Mouse (Mus musculus) liver, embryonic 15.5 days (tissue): Measurements from ENCODE around the gene Olfr204. TPM values are rescaled to one million over a fixed set of nuclear protein-coding genes. Genes with fewer than 3 reads are reported as not detected.
A peak's percentile ranks its signal among the peaks of the same experiment; 100 is the strongest.
"Not testable (repeated sequence)": the region's sequence is repeated elsewhere in the genome, so short reads cannot be mapped to it uniquely, and the experiment has no call there.

Experiments
- ATAC-seq: fragments of 200-750 bp; cut with Nextera tagmentation; 2 replicates; pipeline ENCODE4 v1.8.0; 2017; ENCODE audit warnings: moderate number of reproducible peaks, mild to moderate bottlenecking, moderate library complexity; ENCODE audit not compliant: insufficient read depth
- H3K27ac ChIP-seq: fragments of 300-500 bp; sonication (generic); replicated peaks from 2 replicates; pipeline ENCODE4 v1.5.1; 2015; ENCODE audit warnings: mild to moderate bottlenecking, inconsistent platforms
- H3K27me3 ChIP-seq: fragments of 300-500 bp; sonication (generic); 2 replicates; pipeline ENCODE4 v1.6.1; 2015; ENCODE audit warnings: mild to moderate bottlenecking, inconsistent platforms
- H3K36me3 ChIP-seq: fragments of 300-500 bp; sonication (generic); replicated peaks from 2 replicates; pipeline ENCODE4 v1.6.1; 2015; ENCODE audit warnings: moderate library complexity, mild to moderate bottlenecking, inconsistent platforms
- H3K4me1 ChIP-seq: fragments of 300-500 bp; sonication (generic); replicated peaks from 2 replicates; pipeline ENCODE4 v1.6.1; 2015; ENCODE audit warnings: inconsistent platforms
- H3K4me2 ChIP-seq: fragments of 300-500 bp; sonication (generic); 2 replicates; pipeline ENCODE4 v1.6.1; 2015; ENCODE audit warnings: moderate library complexity, mild to moderate bottlenecking, inconsistent platforms
- H3K4me3 ChIP-seq: fragments of 300-500 bp; sonication (generic); replicated peaks from 2 replicates; pipeline ENCODE4 v1.5.1; 2015; ENCODE audit warnings: mild to moderate bottlenecking, inconsistent platforms
- H3K9ac ChIP-seq: fragments of 300-500 bp; sonication (generic); 2 replicates; pipeline ENCODE4 v1.6.1; 2015; ENCODE audit warnings: moderate library complexity, mild to moderate bottlenecking, inconsistent platforms
- H3K9me3 ChIP-seq: fragments of 300-500 bp; sonication (generic); replicated peaks from 2 replicates; pipeline ENCODE4 v1.6.1; 2016; ENCODE audit warnings: inconsistent platforms
- WGBS: fragments of 180-500 bp; shearing (Covaris S2); methylation state at CpG from one replicate; pipeline ENCODE4 v1.1.7; 2015; ENCODE audit warnings: mixed read lengths; ENCODE audit not compliant: insufficient replicate concordance; 5-methylcytosine and 5-hydroxymethylcytosine counted together
- polyA plus RNA-seq: library from polyadenylated mRNA; unstranded; fragments of >200 nt; fragmentation: Nextera tagmentation; extraction: Ambion mirVana; gene quantifications from 2 replicates; pipeline ENCODE4 v1.2.1, GENCODE M21; 2015

Olfr204 gene
- polyA plus RNA-seq, result not detected in 2 replicates

- H3K27ac ChIP-seq, result no peak within 1 kb of the TSS
- H3K4me3 ChIP-seq, result no peak within 1 kb of the TSS
- H3K9me3 ChIP-seq, result no peaks in the 10 kb centered on the region
- no peak within 1 kb of the TSS for H3K9ac ChIP-seq
- H3K27me3 ChIP-seq, result no peaks in the 10 kb centered on the region
- H3K4me1 ChIP-seq, result no peaks in the 10 kb centered on the region
- ATAC-seq, result no peak
- H3K36me3 ChIP-seq, result no peaks in the 10 kb centered on the region
- no peak within 1 kb of the TSS for H3K4me2 ChIP-seq
Observed at GRCm38 (mm10) chr16:59318148-59318547, at the start of gene Olfr204. Gene Olfr204, minus strand, starts transcription at chr16:59318248.

GRCm38 (mm10) chr16:59363893-59364292 is 45.8 kb upstream of the Olfr204 start, which contains the start of gene Olfr209:
Gene Olfr209, minus strand, starts transcription at chr16:59363993.
- WGBS, result 41% methylated on average over 2 of the region's 2 CpGs
- H3K4me2 ChIP-seq, result no peak within 1 kb of the TSS
- no peaks in the 10 kb centered on the region for H3K27me3 ChIP-seq
- no peak within 1 kb of the TSS for H3K9ac ChIP-seq
- no peak for ATAC-seq
- no peak within 1 kb of the TSS for H3K4me3 ChIP-seq
- no peak within 1 kb of the TSS for H3K27ac ChIP-seq
- no peaks in the 10 kb centered on the region for H3K4me1 ChIP-seq
- H3K36me3 ChIP-seq, result no peaks in the 10 kb centered on the region
- no peaks in the 10 kb centered on the region for H3K9me3 ChIP-seq

GRCm38 (mm10) chr16:59349146-59349545 is 31.1 kb upstream of the Olfr204 start, which contains the start of gene Olfr206:
Gene Olfr206, minus strand, starts transcription at chr16:59349246.
- H3K9me3 ChIP-seq, result no peaks in the 10 kb centered on the region
- H3K36me3 ChIP-seq, result no peaks in the 10 kb centered on the region
- WGBS, result 69% methylated on average over 1 of the region's 1 CpGs
- ATAC-seq, result no peak
- H3K4me3 ChIP-seq, result no peak within 1 kb of the TSS
- H3K4me1 ChIP-seq, result no peaks in the 10 kb centered on the region
- no peaks in the 10 kb centered on the region for H3K27me3 ChIP-seq
- H3K4me2 ChIP-seq, result no peak within 1 kb of the TSS
- no peak within 1 kb of the TSS for H3K9ac ChIP-seq
- H3K27ac ChIP-seq, result no peak within 1 kb of the TSS

- 0 out of 2 replicates have a peak, but pooled peaks cover 2% of the 10 kb centered on the region for H3K9me3 ChIP-seq
- H3K4me2 ChIP-seq, result no peak within 1 kb of the TSS
- no peak within 1 kb of the TSS for H3K27ac ChIP-seq
- H3K9ac ChIP-seq, result no peak within 1 kb of the TSS
- H3K27me3 ChIP-seq, result no peaks in the 10 kb centered on the region
- no peaks in the 10 kb centered on the region for H3K36me3 ChIP-seq
- no peak for ATAC-seq
- H3K4me1 ChIP-seq, result no peaks in the 10 kb centered on the region
- H3K4me3 ChIP-seq, result no peak within 1 kb of the TSS
Observed at GRCm38 (mm10) chr16:59331038-59331437, 13.0 kb upstream of the Olfr204 start, which contains the start of gene Olfr205. Gene Olfr205, minus strand, starts transcription at chr16:59331138.

- ATAC-seq, H3K9me3 ChIP-seq, H3K4me2 ChIP-seq, H3K36me3 ChIP-seq, H3K9ac ChIP-seq, H3K27ac ChIP-seq, H3K27me3 ChIP-seq, H3K4me3 ChIP-seq, H3K4me1 ChIP-seq: not testable (repeated sequence)
- 30% methylated on average over 1 of the region's 1 CpGs for WGBS
Observed at GRCm38 (mm10) chr16:59323262-59323661, 5.2 kb upstream of the Olfr204 start.

GRCm38 (mm10) chr16:59298581-59298980 is 19.5 kb downstream of the Olfr204 start, which contains the start of gene Olfr203:
Gene Olfr203, plus strand, starts transcription at chr16:59298881.
- Histone ChIP-seq H3K27me3 (no peaks in the 10 kb centered on the region), H3K4me3 (no peak within 1 kb of the TSS), H3K36me3 (no peaks in the 10 kb centered on the region), H3K27ac (no peak within 1 kb of the TSS), H3K9me3 (no peaks in the 10 kb centered on the region), H3K9ac (no peak within 1 kb of the TSS), H3K4me2 (no peak within 1 kb of the TSS), H3K4me1 (no peaks in the 10 kb centered on the region)
- no peak for ATAC-seq
- 67% methylated on average over 2 of the region's 2 CpGs for WGBS

GRCm38 (mm10) chr16:59287576-59287975 is 30.5 kb downstream of the Olfr204 start:
- 41% methylated on average over 9 of the region's 9 CpGs for WGBS

DNA sequence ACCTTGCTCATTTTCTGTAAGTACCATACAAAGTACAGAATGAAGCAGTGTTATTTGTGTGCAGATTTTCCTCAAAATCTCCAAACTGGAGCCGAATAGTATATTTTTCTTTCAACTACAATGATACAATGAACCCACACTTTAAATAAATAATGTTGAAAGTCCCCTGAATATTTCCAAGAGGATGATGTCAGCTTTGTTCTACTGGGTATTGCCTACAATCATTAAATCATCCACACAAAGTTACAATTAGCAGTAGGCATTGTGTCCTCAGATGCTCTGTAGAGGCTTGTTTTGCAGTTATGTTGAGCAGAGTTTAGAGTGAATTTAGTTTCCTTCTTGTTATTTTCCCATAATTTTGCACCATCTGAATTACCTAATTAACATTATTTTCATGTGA is 31.4 kb downstream of the Olfr204 start, which contains the start of gene Olfr202:
Gene Olfr202, minus strand, starts transcription at position 101 of the 400 bp plus-strand sequence.
- Histone ChIP-seq H3K27ac (no peak within 1 kb of the TSS), H3K36me3 (no peaks in the 10 kb centered on the region), H3K4me2 (no peak within 1 kb of the TSS), H3K9ac (no peak within 1 kb of the TSS), H3K4me1 (no peaks in the 10 kb centered on the region), H3K9me3 (no peaks in the 10 kb centered on the region), H3K27me3 (no peaks in the 10 kb centered on the region), H3K4me3 (no peak within 1 kb of the TSS)
- WGBS, result 64% methylated on average over 1 of the region's 1 CpGs
- ATAC-seq, result no peak

More at GRCm38 (mm10) chr16:59287576-59287975, 30.5 kb downstream of the Olfr204 start:
- not testable (repeated sequence) for H3K27ac ChIP-seq, H3K4me3 ChIP-seq, H3K4me1 ChIP-seq, H3K36me3 ChIP-seq, H3K4me2 ChIP-seq, H3K9ac ChIP-seq, H3K9me3 ChIP-seq, H3K27me3 ChIP-seq, ATAC-seq

- no peaks in the 10 kb centered on the region for H3K4me1 ChIP-seq
- no peak overlapping the region for H3K4me3 ChIP-seq
- 44% methylated on average over 1 of the region's 1 CpGs for WGBS
- H3K27ac ChIP-seq, result no peak overlapping the region
- no peak overlapping the region for H3K4me2 ChIP-seq
- H3K27me3 ChIP-seq, result no peaks in the 10 kb centered on the region
- ATAC-seq, result no peak
- 0 out of 2 replicates have a peak, but pooled peaks cover 3% of the 10 kb centered on the region for H3K9me3 ChIP-seq
- no peaks in the 10 kb centered on the region for H3K36me3 ChIP-seq
- H3K9ac ChIP-seq, result no peak overlapping the region
Observed at GRCm38 (mm10) chr16:59283476-59283875, 34.6 kb downstream of the Olfr204 start.

DNA sequence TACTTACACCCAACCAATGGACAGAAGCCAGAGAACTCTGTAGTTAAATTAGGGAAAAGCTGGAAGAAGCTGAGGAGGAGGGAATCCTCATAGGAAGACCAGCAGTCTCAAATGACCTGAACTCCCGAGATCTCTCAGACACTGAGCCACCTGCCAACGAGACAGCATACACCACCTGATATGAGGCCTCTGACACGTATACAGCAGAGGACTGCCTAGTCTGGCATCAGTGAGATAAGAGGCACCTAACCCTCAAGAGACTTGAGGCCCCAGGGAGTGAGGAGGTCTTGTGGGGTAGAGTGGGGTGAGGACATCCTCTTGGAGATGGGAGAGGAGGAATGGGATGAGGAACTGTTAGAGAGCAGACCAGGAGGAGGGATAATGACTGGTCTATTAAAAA is 37.5 kb downstream of the Olfr204 start:
- peak; percentile 93 for ATAC-seq
- no peaks in the 10 kb centered on the region for H3K4me1 ChIP-seq
- H3K4me2 ChIP-seq, result no peak overlapping the region
- H3K4me3 ChIP-seq, result no peak overlapping the region
- no peaks in the 10 kb centered on the region for H3K27me3 ChIP-seq
- 34% methylated on average over 3 of the region's 3 CpGs for WGBS
- H3K9me3 ChIP-seq, result 0 out of 2 replicates have a peak, but pooled peaks cover 5% of the 10 kb centered on the region
- no peak overlapping the region for H3K9ac ChIP-seq
- H3K36me3 ChIP-seq, result no peaks in the 10 kb centered on the region
- no peak overlapping the region for H3K27ac ChIP-seq

GRCm38 (mm10) chr16:59272532-59272931 is 45.5 kb downstream of the Olfr204 start, which contains the start of gene Olfr201:
Gene Olfr201, minus strand, starts transcription at chr16:59272632.
- WGBS, result 60% methylated on average over 4 of the region's 4 CpGs
- not testable (repeated sequence) for H3K9ac ChIP-seq, H3K27ac ChIP-seq, H3K4me2 ChIP-seq, ATAC-seq, H3K36me3 ChIP-seq, H3K9me3 ChIP-seq, H3K27me3 ChIP-seq, H3K4me3 ChIP-seq, H3K4me1 ChIP-seq

- H3K9ac ChIP-seq, H3K27ac ChIP-seq, ATAC-seq, H3K27me3 ChIP-seq, H3K4me2 ChIP-seq, H3K9me3 ChIP-seq, H3K36me3 ChIP-seq, H3K4me3 ChIP-seq, H3K4me1 ChIP-seq: not testable (repeated sequence)
- WGBS, result 50% methylated on average over 4 of the region's 4 CpGs
Observed at GRCm38 (mm10) chr16:59269097-59269496, 49.0 kb downstream of the Olfr204 start.
